Mouse (Mus musculus): ENCODE measurements around the gene Calu.

DNA sequence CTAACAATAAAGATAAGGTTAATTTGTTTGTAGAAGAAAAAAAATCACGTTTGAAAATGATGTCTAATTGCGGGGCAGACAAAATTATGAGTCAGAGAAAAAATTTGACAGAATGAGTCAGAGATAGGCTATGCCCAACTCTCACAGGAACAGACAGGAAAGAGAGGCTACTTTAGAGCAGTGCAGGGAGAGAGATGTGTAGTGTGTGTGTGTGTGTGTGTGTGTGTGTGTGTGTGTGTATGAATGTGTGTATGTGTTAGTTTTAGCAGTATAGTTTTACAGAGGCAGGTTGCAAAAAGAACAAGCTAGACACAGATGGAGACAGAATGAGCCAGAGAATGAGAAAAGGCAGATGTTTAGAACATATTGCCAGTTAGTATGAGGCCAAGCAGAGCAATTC, 48.8 kb upstream of the Calu start:
- TF ChIP-seq CTCF (IDR thresholded peaks at IDR 0.05; ENCODE audit: low read depth) (no peak), EP300 (IDR thresholded peaks at IDR 0.05; ENCODE audit: low read depth) (no peak)

Measured in heart, postnatal 0 days (tissue).